Mouse (Mus musculus) heart, adult 2 months (tissue): ENCODE data around the gene Zbtb5. TPM values are rescaled to one million over a fixed set of nuclear protein-coding genes. Genes with fewer than 3 reads are reported as not detected.

Source experiments
- DNase-seq, 2 experiments: peaks; one replicate each; pipeline ENCODE4 v3.0.0; 2021
- H3K27ac ChIP-seq: fragments of 200-600 bp; 2 replicates; pipeline ENCODE4 v1.8.1; 2022
- H3K27me3 ChIP-seq: fragments of 200-500 bp; 2 replicates; pipeline ENCODE4 v1.6.1; 2012; ENCODE audit warnings: mild to moderate bottlenecking, low read length, inconsistent platforms, mixed read lengths; ENCODE audit not compliant: control insufficient read depth, insufficient read depth
- H3K36me3 ChIP-seq: fragments of 200-500 bp; 2 replicates; pipeline ENCODE4 v1.6.1; 2012; ENCODE audit warnings: low read length, inconsistent platforms; ENCODE audit not compliant: control insufficient read depth, insufficient read depth
- H3K4me1 ChIP-seq: fragments of 200-500 bp; 2 replicates; pipeline ENCODE4 v1.6.1; 2011; ENCODE audit warnings: low read length; ENCODE audit not compliant: control insufficient read depth, insufficient read depth
- H3K4me3 ChIP-seq: fragments of 200-600 bp; 2 replicates; pipeline ENCODE4 v1.8.1; 2022
- H3K79me2 ChIP-seq: fragments of 200-500 bp; replicated peaks from 2 replicates; pipeline ENCODE4 v1.6.1; 2012; ENCODE audit warnings: mild to moderate bottlenecking, inconsistent platforms, low read length, moderate library complexity, mixed read lengths; ENCODE audit not compliant: control insufficient read depth, insufficient read depth
- H3K9ac ChIP-seq: fragments of 200-500 bp; 2 replicates; pipeline ENCODE4 v1.6.1; 2012; ENCODE audit warnings: low read depth, mild to moderate bottlenecking, control low read depth, inconsistent platforms, low read length, mixed read lengths
- CTCF ChIP-seq: fragments of 200-600 bp; IDR thresholded peaks from 2 replicates; pipeline ENCODE4 v1.8.1; 2022; ENCODE audit warnings: antibody characterized with exemption, mild to moderate bottlenecking, moderate library complexity
- EP300 ChIP-seq: fragments of 200-500 bp; IDR thresholded peaks from 2 replicates; pipeline ENCODE4 v1.6.1; 2011; ENCODE audit warnings: low read depth, low read length, control low read depth; ENCODE audit not compliant: insufficient read depth
- POLR2A ChIP-seq: fragments of 200-500 bp; IDR thresholded peaks from 2 replicates; pipeline ENCODE4 v1.6.1; 2011; ENCODE audit warnings: mild to moderate bottlenecking, low read depth, low read length, control low read depth; ENCODE audit not compliant: insufficient read depth
- WGBS: fragments of 180-500 bp; shearing (Covaris S2); methylation state at CpG from one replicate; pipeline ENCODE4 v1.1.7; 2018; 5-methylcytosine and 5-hydroxymethylcytosine counted together
- intact Hi-C: fragments of 180-260 bp; cut with DNase I; formaldehyde crosslinking; loops from one replicate; pipeline ENCODE4 v1.15.1; 2025
- polyA plus RNA-seq: library from polyadenylated mRNA; depleted of rRNA; stranded (reverse); fragments of >200 nt; gene quantifications from 2 replicates; pipeline ENCODE4 v1.2.3, GENCODE M21; 2012
- total RNA-seq, 2 experiments: library from RNA; stranded (reverse); gene quantifications; 2 replicates each; pipeline ENCODE4 v1.2.3; 2021

Zbtb5 gene
- total and polyA plus RNA-seq, 3 experiments: 3.8 to 5.8 (median 5.4) TPM

GRCm38 (mm10) chr4:44965175-44965574 is 47.0 kb downstream of the Zbtb5 start:
- Histone ChIP-seq H3K9ac (no peak overlapping the region), H3K79me2 (no peaks in the 10 kb centered on the region), H3K4me3 (no peak overlapping the region), H3K27me3 (no peaks in the 10 kb centered on the region), H3K36me3 (no peaks in the 10 kb centered on the region), H3K27ac (no peak overlapping the region), H3K4me1 (no peaks in the 10 kb centered on the region)
- TF ChIP-seq EP300 (no peak), CTCF (no peak), POLR2A (no peak)
- 87% methylated on average over 2 of the region's 2 CpGs for WGBS
- intact Hi-C loops: no loop called here
- DNase-seq: no peak

GRCm38 (mm10) chr4:44963156-44963555 is 49.1 kb downstream of the Zbtb5 start:
- Histone ChIP-seq H3K9ac (no peak overlapping the region), H3K27me3 (no peaks in the 10 kb centered on the region), H3K79me2 (no peaks in the 10 kb centered on the region), H3K4me1 (no peaks in the 10 kb centered on the region), H3K36me3 (no peaks in the 10 kb centered on the region), H3K4me3 (no peak overlapping the region), H3K27ac (no peak overlapping the region)
- no peak for DNase-seq
- TF ChIP-seq CTCF (no peak), POLR2A (no peak), EP300 (no peak)
- intact Hi-C loops: no loop called here
- 64% methylated on average over 11 of the region's 11 CpGs for WGBS

- H3K9ac ChIP-seq: no peak overlapping the region
- H3K79me2 ChIP-seq: no peaks in the 10 kb centered on the region
- no peaks in the 10 kb centered on the region for H3K36me3 ChIP-seq
- intact Hi-C loops: no loop called here
- no peak overlapping the region for H3K4me3 ChIP-seq
- no peaks in the 10 kb centered on the region for H3K27me3 ChIP-seq
- no peak for DNase-seq
- 90% methylated on average over 13 of the region's 13 CpGs for WGBS
- TF ChIP-seq EP300: no peak
- no peak for TF ChIP-seq POLR2A
- no peak for TF ChIP-seq CTCF
- no peak overlapping the region for H3K27ac ChIP-seq
- H3K4me1 ChIP-seq: no peaks in the 10 kb centered on the region
Measured at GRCm38 (mm10) chr4:44959220-44959619, 53.0 kb downstream of the Zbtb5 start.

- TF ChIP-seq EP300 (no peak), CTCF (no peak), POLR2A (no peak)
- no peak overlapping the region for H3K9ac ChIP-seq
- DNase-seq: no peak
- WGBS: 77% methylated on average over 9 of the region's 9 CpGs
- intact Hi-C loops: no loop called here
- no peak overlapping the region for H3K4me3 ChIP-seq
- no peaks in the 10 kb centered on the region for H3K4me1 ChIP-seq
- H3K79me2 ChIP-seq: no peaks in the 10 kb centered on the region
- no peaks in the 10 kb centered on the region for H3K36me3 ChIP-seq
- no peaks in the 10 kb centered on the region for H3K27me3 ChIP-seq
- no peak overlapping the region for H3K27ac ChIP-seq
Measured at GRCm38 (mm10) chr4:44958776-44959175, 53.4 kb downstream of the Zbtb5 start.

GRCm38 (mm10) chr4:44953041-44953440 is 59.2 kb downstream of the Zbtb5 start:
- no peaks in the 10 kb centered on the region for H3K36me3 ChIP-seq
- H3K27me3 ChIP-seq: no peaks in the 10 kb centered on the region
- no peaks in the 10 kb centered on the region for H3K4me1 ChIP-seq
- H3K79me2 ChIP-seq: no peaks in the 10 kb centered on the region
- DNase-seq: no peak
- 79% methylated on average over 9 of the region's 9 CpGs for WGBS
- no peak overlapping the region for H3K9ac ChIP-seq
- intact Hi-C loops: no loop called here
- H3K27ac ChIP-seq: no peak overlapping the region
- TF ChIP-seq CTCF: no peak
- no peak for TF ChIP-seq POLR2A
- TF ChIP-seq EP300: no peak
- H3K4me3 ChIP-seq: no peak overlapping the region

GRCm38 (mm10) chr4:44948314-44948713 is 63.9 kb downstream of the Zbtb5 start:
- H3K79me2 ChIP-seq: no peaks in the 10 kb centered on the region
- no peak for DNase-seq
- H3K4me1 ChIP-seq: no peaks in the 10 kb centered on the region
- H3K4me3 ChIP-seq: no peak overlapping the region
- no peak overlapping the region for H3K9ac ChIP-seq
- intact Hi-C loops: no loop called here
- H3K27me3 ChIP-seq: no peaks in the 10 kb centered on the region
- 89% methylated on average over 1 of the region's 1 CpGs for WGBS
- H3K36me3 ChIP-seq: no peaks in the 10 kb centered on the region
- TF ChIP-seq POLR2A (no peak), CTCF (no peak), EP300 (no peak)
- H3K27ac ChIP-seq: no peak overlapping the region
